Mouse (Mus musculus): ENCODE data around the gene Fam69a.
"Not testable (repeated sequence)": the region's sequence is repeated elsewhere in the genome, so short reads cannot be mapped to it uniquely, and the experiment has no call there.

The Fam69a gene

GRCm38 (mm10) chr5:107979901-107980300, 7.0 kb downstream of the Fam69a start:
- no peak for DNase-seq (ENCODE audit: low spot score)

- no peak for DNase-seq (ENCODE audit: low spot score)
These were observed 8.4 kb downstream of the Fam69a start for GRCm38 (mm10) chr5:107978289-107979035.

DNA sequence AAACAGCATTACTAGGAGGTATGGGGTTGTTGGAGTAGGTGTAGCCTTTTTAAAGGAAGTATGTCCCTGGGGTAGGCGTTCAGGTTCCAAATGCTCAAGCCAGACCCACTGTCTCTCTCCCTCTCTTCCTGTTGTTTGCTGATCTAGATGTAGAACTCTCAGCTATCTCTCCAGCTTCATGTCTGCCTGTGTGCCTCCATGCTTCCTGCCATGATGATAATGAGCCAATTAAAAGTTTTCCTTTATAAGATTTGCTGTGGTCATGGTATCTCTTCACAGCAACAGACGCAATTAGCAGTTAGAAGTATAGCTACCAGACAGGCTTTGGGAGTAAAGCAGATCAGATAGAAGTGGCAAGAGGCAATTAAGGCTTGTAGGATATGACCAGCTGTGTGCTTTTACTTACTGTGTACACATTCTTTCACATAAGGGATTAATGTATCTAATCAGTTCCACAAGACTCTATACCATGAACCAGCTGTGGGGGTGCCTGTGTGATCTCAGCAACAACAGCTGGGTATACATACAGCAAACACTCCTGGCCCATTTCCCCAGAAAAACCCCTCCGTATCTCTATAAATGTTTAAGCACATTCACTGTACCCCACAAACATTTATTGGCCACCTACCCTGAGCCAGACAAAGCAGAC, 9.1 kb downstream of the Fam69a start:
- no peak for DNase-seq (ENCODE audit: low spot score)

GRCm38 (mm10) chr5:107973310-107973709, 13.6 kb downstream of the Fam69a start:
- no peak for DNase-seq (ENCODE audit: low spot score)

DNA sequence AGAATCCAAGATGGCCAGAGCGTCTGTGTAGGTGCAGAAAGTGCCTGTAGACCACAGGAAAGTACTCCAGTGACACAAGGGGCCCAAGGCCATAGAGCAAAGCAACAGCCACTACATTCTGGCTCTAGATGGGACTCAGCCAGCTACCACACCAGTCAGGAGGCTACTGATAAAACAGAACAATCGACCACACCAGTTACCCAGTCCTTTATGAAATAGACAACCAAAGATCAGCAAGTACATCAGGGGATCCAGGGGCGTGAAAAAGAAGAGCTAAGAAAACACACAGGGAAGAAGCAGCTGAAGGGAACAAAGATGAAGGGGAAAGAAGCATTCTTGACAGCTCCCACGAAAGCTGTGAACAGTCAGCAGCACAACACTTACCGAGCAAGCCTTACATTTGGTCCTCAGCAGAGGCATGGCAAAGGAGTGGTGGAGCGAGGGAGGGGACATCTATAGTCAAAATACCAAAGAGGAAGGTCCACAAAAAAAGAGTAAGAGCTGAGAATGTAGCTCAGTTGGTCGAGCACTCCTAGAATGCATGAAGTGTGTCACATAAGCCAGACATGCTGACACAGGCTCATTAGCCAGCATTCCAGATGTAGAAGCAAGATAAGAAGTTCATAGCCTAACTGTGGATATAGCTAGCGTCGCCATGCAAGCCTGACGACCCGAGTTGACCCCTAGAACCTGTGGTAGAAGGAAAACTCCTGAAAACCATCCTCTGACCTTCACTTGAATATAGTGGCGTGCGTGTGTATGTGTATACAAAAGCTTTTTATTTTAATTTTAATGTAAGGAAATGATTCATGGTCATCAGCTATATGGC, 14.2 kb downstream of the Fam69a start:
- DNase-seq (ENCODE audit: low spot score) = peak; percentile 32

DNA sequence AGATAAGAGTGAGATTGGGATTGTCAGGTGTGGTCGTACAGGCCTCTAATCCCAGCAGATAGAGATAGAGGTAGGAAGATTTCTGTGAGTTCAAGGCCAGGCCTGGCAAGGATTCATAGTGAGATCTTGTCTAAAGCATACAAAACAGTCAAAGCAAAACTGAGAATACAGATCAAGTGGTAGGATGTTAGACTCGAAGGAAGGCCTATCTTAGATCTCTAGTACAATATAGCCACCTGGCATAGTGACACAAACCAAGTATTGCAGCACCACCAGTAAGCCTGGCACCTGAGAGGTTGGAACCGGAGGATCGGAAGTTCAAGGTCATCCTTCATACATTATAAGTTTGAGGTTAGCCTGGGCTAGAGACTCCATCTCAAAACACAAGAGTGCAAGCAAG, 15.8 kb downstream of the Fam69a start:
- no peak for DNase-seq (ENCODE audit: low spot score)

DNA sequence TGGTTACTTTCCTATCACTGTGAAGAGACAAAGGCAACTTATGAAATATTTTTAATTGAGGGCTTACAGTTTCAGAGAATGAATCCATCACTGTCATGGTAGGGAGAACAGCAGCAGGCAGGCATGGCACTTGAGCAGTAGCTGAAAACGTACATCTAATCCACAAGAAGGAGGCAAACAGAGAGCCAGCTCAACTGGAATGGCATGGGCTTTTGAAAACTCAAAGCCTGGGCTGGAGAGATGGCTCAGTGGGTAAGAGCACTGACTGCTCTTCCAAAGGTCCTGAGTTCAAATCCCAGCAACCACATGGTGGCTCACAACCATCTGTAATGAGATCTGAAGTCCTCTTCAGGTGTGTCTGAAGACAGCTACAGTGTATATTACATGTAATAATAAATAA, 17.1 kb downstream of the Fam69a start:
- DNase-seq (ENCODE audit: low spot score) = not testable (repeated sequence)

- no peak for DNase-seq (ENCODE audit: low spot score)
These were observed 18.8 kb downstream of the Fam69a start for GRCm38 (mm10) chr5:107968079-107968478.

- DNase-seq (ENCODE audit: low spot score) = no peak
These were observed 19.9 kb downstream of the Fam69a start for GRCm38 (mm10) chr5:107966841-107967457.

GRCm38 (mm10) chr5:107966156-107966555, 20.7 kb downstream of the Fam69a start:
- DNase-seq (ENCODE audit: low spot score) = no peak

DNA sequence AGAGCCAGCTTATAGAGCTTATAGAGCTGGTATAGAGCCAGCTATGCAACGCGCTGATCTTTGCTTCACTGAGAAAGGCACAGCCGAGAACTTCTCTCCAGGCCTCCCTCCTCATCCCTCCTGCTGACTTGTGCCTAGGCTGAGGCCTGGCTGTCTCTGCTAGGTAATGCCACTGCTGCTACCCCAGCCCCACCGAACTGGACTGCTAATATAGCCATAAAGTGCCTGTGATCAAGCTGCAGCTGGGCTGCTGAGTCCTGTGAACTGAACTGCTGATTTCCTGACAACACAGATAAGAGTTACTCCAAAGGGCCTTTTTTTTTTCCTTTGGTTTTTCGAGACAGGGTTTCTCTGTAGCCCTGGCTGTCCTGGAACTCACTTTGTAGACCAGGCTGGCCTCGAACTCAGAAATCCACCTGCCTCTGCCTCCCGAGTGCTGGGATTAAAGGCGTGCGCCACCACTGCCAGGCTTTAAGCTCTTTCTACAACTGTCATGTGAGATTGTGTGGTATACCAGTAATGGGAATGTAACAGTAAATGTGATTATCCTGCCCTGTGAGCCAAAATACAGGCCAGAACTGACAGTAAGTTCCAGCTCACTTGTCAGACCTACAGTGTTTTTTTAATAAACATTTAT, 21.4 kb downstream of the Fam69a start:
- no peak for DNase-seq (ENCODE audit: low spot score)

GRCm38 (mm10) chr5:107964031-107964758, 22.7 kb downstream of the Fam69a start:
- DNase-seq (ENCODE audit: low spot score) = no peak

DNA sequence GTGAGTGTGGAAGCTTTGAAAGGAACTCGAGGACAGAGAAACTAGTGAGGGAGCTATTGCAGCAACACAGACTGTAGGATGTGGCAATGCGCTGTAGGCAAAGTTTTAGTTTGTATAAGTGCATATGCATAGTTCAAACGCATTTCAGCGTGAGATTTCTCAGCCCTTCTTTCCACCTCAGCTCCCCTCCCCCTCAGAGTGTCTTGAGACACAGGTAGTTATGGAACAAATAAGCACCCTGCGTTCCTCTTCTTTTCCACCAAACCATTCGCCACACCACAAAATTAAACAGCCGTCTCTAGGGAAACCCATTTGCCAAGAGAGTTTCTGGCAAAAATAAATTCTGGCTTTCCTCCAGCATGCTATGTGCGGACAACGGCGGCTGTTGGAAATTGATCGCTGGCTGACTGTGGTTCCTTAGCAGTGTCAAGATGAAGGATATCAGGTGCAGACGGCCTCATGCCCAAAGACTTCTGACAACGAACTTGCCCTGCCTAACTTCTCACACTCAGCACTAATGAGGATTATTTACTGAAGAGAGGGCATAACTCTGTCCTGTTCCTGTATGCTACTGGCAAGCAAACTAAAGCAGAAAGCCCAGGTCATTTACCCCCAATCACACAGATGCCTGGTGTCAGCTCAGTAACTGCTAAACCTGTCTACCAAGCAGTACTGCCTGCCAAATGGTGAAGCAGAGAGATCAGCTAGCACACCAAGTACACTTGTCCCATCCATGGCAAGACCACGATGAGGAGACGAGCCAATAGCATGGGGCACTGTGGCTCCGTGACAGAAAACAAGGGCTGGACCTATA, 25.2 kb downstream of the Fam69a start:
- DNase-seq (ENCODE audit: low spot score) = no peak

- peak; percentile 19 for DNase-seq (ENCODE audit: low spot score)
These were observed 26.2 kb downstream of the Fam69a start for GRCm38 (mm10) chr5:107960532-107961202.

DNA sequence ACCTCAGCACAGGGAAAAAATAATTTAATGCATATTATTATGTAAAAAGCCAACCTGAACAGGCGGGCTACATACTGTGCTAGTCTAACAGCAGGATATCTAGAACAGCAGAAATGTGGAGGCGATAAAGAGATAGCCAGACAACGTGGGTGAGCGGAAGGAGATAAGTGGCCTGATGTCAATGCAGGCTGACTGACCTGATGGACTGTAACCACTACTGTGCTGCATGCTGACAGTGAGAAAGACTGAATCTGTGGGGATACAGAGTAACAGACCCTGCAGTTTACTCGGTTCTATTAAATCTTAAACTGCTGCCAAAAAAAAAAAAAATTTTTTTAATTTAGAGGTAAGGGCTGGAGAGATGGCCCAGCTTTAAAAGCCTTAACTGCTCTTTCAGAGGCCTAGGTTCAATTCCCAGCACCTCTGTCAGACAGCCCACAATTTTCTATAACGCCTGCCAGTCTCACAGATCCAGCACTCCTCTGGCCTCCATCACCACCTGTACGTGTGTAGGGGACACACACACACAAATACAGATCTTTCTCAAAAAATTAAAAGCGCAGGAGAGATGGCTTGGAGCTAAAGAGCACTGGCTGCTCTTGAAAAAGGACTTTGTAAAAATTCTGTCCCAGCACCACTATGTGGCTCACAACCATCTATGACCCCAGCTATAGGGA, 27.1 kb downstream of the Fam69a start:
- no peak for DNase-seq (ENCODE audit: low spot score)

DNA sequence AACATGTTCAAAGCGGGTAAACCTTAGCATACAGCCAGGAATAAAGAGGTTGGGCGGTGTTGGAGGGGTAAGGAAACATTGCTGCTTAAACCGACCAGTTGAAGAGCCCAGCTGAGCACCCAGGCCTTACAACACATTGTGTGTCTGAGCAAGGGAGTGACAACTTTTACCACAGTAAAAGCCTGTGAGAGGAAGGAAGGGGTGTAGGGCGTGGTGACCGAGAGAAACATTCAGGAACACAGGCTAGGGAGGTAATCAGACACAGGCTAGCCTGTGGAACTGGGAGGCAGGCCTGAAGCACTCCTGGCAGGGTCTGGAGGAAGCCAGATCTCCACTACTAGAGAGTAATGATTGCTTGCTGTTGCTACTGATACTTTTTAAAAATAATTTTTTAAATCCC, 36.2 kb downstream of the Fam69a start:
- DNase-seq (ENCODE audit: low spot score) = no peak

- no peak for DNase-seq (ENCODE audit: low spot score)
These were observed 37.3 kb downstream of the Fam69a start for GRCm38 (mm10) chr5:107949607-107950006.

DNA sequence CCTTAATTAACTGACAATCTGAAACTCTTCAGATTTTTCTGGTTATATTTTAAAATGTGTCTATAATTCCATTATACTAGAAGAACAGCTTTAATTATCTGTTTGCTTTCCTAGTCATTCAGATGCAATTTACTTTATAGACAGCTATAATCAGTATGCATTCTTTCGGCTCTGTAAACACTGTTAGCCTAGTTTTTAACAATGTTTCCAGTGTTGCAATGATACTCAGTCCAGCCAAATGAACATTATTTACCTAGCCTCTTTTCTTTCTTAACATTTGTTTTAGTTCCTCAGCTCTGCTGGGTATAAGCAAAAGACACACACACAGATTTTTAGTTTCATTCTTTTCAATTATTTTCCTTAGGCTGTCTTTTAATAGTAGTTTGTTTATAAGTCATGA, 38.0 kb downstream of the Fam69a start:
- no peak for DNase-seq (ENCODE audit: low spot score)

DNA sequence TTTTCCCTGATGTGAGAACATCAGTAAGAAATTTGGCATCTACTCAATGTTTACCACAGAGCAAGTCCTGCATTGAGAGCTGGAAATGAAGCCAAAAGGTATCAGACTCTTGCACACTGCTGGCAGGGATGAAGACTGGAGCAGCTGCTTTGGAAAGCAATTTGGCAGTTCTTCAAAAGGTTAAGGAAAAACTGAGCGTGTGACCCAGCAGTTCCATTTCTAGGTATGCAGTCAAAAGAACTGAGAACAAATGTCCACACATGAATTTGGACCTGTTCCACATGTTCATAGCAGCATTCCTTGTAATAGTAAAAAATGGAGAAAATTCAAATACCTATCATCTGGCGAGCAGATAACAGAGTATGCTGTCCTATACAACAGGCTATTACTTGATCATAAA, 39.3 kb downstream of the Fam69a start:
- no peak for DNase-seq (ENCODE audit: low spot score)

Measured in embryo, embryonic 10.5 days (tissue).